Mouse (Mus musculus) heart, postnatal 0 days (tissue): Measurements from ENCODE around the gene Ing5. TPM values are rescaled to one million over a fixed set of nuclear protein-coding genes. Genes with fewer than 3 reads are reported as not detected.
A peak's percentile ranks its signal among the peaks of the same experiment; 100 is the strongest.

Experiments
- ATAC-seq: fragments of 200-750 bp; cut with Nextera tagmentation; 2 replicates; pipeline ENCODE4 v1.8.0; 2017; ENCODE audit warnings: low read depth, moderate number of reproducible peaks, moderate library complexity; ENCODE audit not compliant: insufficient read depth
- DNase-seq: peaks from one replicate; pipeline ENCODE4 v3.0.0-alpha.2; 2016; ENCODE audit warnings: low spot score
- H3K27ac ChIP-seq: fragments of 300-500 bp; sonication (generic); 2 replicates; pipeline ENCODE4 v1.5.1; 2014; ENCODE audit warnings: low read depth, mild to moderate bottlenecking
- H3K27me3 ChIP-seq: fragments of 300-500 bp; sonication (generic); 2 replicates; pipeline ENCODE4 v1.6.1; 2014; ENCODE audit warnings: low read length, mixed read lengths; ENCODE audit not compliant: control insufficient read depth, insufficient read depth
- H3K36me3 ChIP-seq: fragments of 300-500 bp; sonication (generic); replicated peaks from 2 replicates; pipeline ENCODE4 v1.6.1; 2014; ENCODE audit warnings: low read length, mixed read lengths; ENCODE audit not compliant: control insufficient read depth, insufficient read depth
- H3K4me1 ChIP-seq: fragments of 300-500 bp; sonication (generic); 2 replicates; pipeline ENCODE4 v1.6.1; 2014; ENCODE audit warnings: antibody characterized with exemption; ENCODE audit not compliant: control insufficient read depth, insufficient read depth
- H3K4me2 ChIP-seq: fragments of 300-500 bp; sonication (generic); 2 replicates; pipeline ENCODE4 v1.6.1; 2014; ENCODE audit warnings: low read depth, mild to moderate bottlenecking, low read length, moderate library complexity
- H3K4me3 ChIP-seq: fragments of 300-500 bp; sonication (generic); 2 replicates; pipeline ENCODE4 v1.5.1; 2014; ENCODE audit warnings: low read depth, low read length
- H3K9ac ChIP-seq: fragments of 300-500 bp; sonication (generic); replicated peaks from 2 replicates; pipeline ENCODE4 v1.6.1; 2014; ENCODE audit warnings: low read depth, low read length, mixed read lengths
- H3K9me3 ChIP-seq: fragments of 300-500 bp; sonication (generic); replicated peaks from 2 replicates; pipeline ENCODE4 v1.6.1; 2016; ENCODE audit warnings: low read length; ENCODE audit not compliant: control insufficient read depth
- CTCF ChIP-seq: IDR thresholded peaks from 2 replicates; pipeline ENCODE4 v1.5.1; 2016; ENCODE audit warnings: antibody characterized with exemption, control low read depth, low read depth
- EP300 ChIP-seq: IDR thresholded peaks from 2 replicates; pipeline ENCODE4 v1.6.1; 2016; ENCODE audit warnings: antibody characterized with exemption, low read depth
- WGBS: fragments of 180-500 bp; shearing (Covaris S2); extraction: QIAGEN DNeasy Blood & Tissue Kit; methylation state at CpG from one replicate; pipeline ENCODE4 v1.1.7; 2014; 5-methylcytosine and 5-hydroxymethylcytosine counted together
- polyA plus RNA-seq: library from polyadenylated mRNA; unstranded; fragments of >200 nt; fragmentation: Nextera tagmentation; extraction: Ambion mirVana; gene quantifications from 2 replicates; pipeline ENCODE4 v1.2.1, GENCODE M21; 2015
- total RNA-seq: library from RNA; depleted of rRNA; stranded (reverse); fragments of >200 nt; gene quantifications from 2 replicates; pipeline ENCODE4 v1.2.3, GENCODE M21; 2014; ENCODE audit warnings: low replicate concordance

Ing5 gene
- total and polyA plus RNA-seq, 2 experiments from 2014 or later, result 5.1 to 6.4 TPM

DNA sequence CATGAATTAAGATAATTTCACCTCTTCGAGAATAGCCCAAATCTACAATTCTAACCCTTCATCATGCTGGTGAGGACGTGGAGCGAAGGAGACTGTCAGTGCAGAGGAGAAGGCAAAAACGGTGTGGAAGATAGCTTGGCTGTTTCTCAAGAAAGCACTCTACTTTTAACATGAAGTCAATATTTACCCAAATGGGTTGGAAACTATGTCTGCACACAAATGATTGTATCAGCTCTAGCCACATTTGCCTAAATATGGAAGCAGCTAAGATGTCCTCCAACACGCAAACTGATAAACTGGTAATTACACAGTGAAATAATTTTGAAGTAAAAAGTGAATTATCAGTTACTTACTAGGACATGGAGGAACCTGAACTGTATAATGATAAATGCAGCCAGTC, 994 bp upstream of the Ing5 start:
- no peak overlapping the region for H3K27ac ChIP-seq
- peaks cover 27% of the 10 kb centered on the region for H3K4me1 ChIP-seq
- H3K27me3 ChIP-seq, result no peaks in the 10 kb centered on the region
- H3K9ac ChIP-seq, result no peak overlapping the region
- no peak for TF ChIP-seq EP300
- TF ChIP-seq CTCF, result no peak
- no peak for ATAC-seq
- H3K9me3 ChIP-seq, result no peaks in the 10 kb centered on the region
- peak overlapping the region; percentile 91; the same call in 1 of the 2 replicates for H3K4me2 ChIP-seq
- DNase-seq, result no peak
- 83% methylated on average over 5 of the region's 5 CpGs for WGBS
- H3K36me3 ChIP-seq, result peaks cover 37% of the 10 kb centered on the region
- H3K4me3 ChIP-seq, result peak overlapping the region; percentile 97; the same call in 1 of the 2 replicates

- Histone ChIP-seq H3K4me3 (peak overlapping the region; percentile 97), H3K27ac (peak overlapping the region; percentile 99), H3K9me3 (no peaks in the 10 kb centered on the region), H3K27me3 (no peaks in the 10 kb centered on the region), H3K36me3 (peaks cover 35% of the 10 kb centered on the region), H3K9ac (peak overlapping the region; percentile 94), H3K4me1 (peaks cover 27% of the 10 kb centered on the region), H3K4me2 (peak overlapping the region; percentile 73)
- DNase-seq, result peak; percentile 8
- no peak for TF ChIP-seq EP300
- no peak for TF ChIP-seq CTCF
- WGBS, result 39% methylated on average over 4 of the region's 4 CpGs
- no peak for ATAC-seq
Observed at GRCm38 (mm10) chr1:93804818-93805217, 1.1 kb downstream of the Ing5 start.

- H3K27me3 ChIP-seq, result no peaks in the 10 kb centered on the region
- H3K36me3 ChIP-seq, result peaks cover 31% of the 10 kb centered on the region
- no peak overlapping the region for H3K4me3 ChIP-seq
- WGBS, result 51% methylated on average over 5 of the region's 5 CpGs
- DNase-seq, result no peak
- peak overlapping the region; percentile 99 for H3K27ac ChIP-seq
- H3K9ac ChIP-seq, result no peak overlapping the region
- no peak overlapping the region for H3K4me2 ChIP-seq
- H3K9me3 ChIP-seq, result no peaks in the 10 kb centered on the region
- peaks cover 27% of the 10 kb centered on the region for H3K4me1 ChIP-seq
- no peak for ATAC-seq
- TF ChIP-seq CTCF (no peak), EP300 (no peak)
Observed at GRCm38 (mm10) chr1:93805221-93805951, 1.6 kb downstream of the Ing5 start.

DNA sequence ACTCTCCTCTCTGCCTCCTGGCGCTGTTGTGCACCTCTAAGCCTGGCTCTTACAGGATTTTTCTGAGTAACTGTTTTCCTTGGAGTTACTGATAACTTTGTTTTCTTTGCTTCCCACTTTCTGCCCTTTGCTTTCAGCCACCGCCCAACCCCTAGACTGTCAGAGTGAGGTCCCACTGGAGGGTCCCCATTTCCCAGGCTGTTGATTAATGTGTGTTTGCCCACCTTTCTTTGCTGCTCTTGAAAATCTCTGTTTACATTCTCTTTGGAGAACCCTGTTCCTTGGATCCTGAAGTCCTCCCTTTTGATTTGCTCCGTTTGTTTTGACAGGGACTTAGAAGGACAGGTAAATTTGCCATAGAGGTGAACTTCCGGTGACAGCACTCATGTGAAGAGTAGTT, 5.1 kb downstream of the Ing5 start:
- H3K4me3 ChIP-seq, result no peak overlapping the region
- H3K9me3 ChIP-seq, result no peaks in the 10 kb centered on the region
- TF ChIP-seq CTCF, result no peak
- TF ChIP-seq EP300, result no peak
- H3K9ac ChIP-seq, result no peak overlapping the region
- ATAC-seq (no peak), DNase-seq (no peak)
- H3K27ac ChIP-seq, result no peak overlapping the region
- peaks cover 12% of the 10 kb centered on the region for H3K4me1 ChIP-seq
- no peak overlapping the region for H3K4me2 ChIP-seq
- peaks cover 63% of the 10 kb centered on the region for H3K36me3 ChIP-seq
- H3K27me3 ChIP-seq, result no peaks in the 10 kb centered on the region
- 93% methylated on average over 4 of the region's 4 CpGs for WGBS

- Histone ChIP-seq H3K4me1 (peaks cover 4% of the 10 kb centered on the region; the same call in 1 of the 2 replicates), H3K9ac (no peak overlapping the region), H3K4me3 (no peak overlapping the region), H3K27me3 (no peaks in the 10 kb centered on the region), H3K4me2 (no peak overlapping the region), H3K27ac (no peak overlapping the region), H3K36me3 (peaks cover 75% of the 10 kb centered on the region), H3K9me3 (no peaks in the 10 kb centered on the region)
- TF ChIP-seq EP300, result no peak
- no peak for TF ChIP-seq CTCF
- WGBS, result 97% methylated on average over 3 of the region's 3 CpGs
- DNase-seq (no peak), ATAC-seq (no peak)
Observed at GRCm38 (mm10) chr1:93810011-93810410, 6.2 kb downstream of the Ing5 start.
